Mouse (Mus musculus): Measurements from ENCODE around the gene Rapgef1. TPM values are rescaled to one million over a fixed set of nuclear protein-coding genes. Genes with fewer than 3 reads are reported as not detected.
"Not testable (repeated sequence)": the region's sequence is repeated elsewhere in the genome, so short reads cannot be mapped to it uniquely, and the experiment has no call there.

Rapgef1 gene
- polyA plus RNA-seq, 1 experiment from 2014 or later = 13.8 TPM

DNA sequence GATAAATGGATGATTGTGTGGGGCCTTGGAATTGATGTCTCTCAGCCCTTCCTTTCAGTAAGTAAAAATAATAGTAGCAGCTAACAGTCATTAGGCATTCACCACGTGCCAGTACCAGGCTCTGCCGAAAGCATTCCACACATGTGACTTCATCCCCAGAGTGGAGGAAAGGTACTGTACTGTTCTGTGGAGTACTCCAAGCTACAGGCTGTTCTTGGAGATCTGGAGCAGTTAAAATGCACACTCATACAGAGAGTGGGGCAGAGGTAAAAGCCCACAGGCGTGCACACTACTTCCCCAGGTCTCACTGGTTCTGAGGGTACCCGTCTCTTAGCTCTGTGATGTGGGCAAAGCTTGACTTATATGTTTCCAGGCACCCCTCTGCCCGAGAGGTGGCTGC lies 8.7 kb downstream of the Rapgef1 start:
- WGBS = 67% methylated on average over 5 of the region's 5 CpGs
- Histone ChIP-seq H3K27ac (ENCODE audit: low read length) (no peak overlapping the region), H3K9ac (replicated peaks; ENCODE audit: low read depth, low read length) (no peak overlapping the region), H3K9me3 (ENCODE audit: control insufficient read depth, low read depth, low read length) (no peaks in the 10 kb centered on the region), H3K4me3 (ENCODE audit: low read depth, low read length) (no peak overlapping the region), H3K36me3 (ENCODE audit: control insufficient read depth, insufficient read depth, low read length) (no peaks in the 10 kb centered on the region), H3K4me2 (replicated peaks; ENCODE audit: low read depth, low read length) (no peak overlapping the region), H3K4me1 (ENCODE audit: control insufficient read depth, insufficient read depth, low read length) (peaks cover 11% of the 10 kb centered on the region), H3K27me3 (ENCODE audit: control insufficient read depth, insufficient read depth, low read length) (no peaks in the 10 kb centered on the region)
- ATAC-seq (ENCODE audit: insufficient number of reproducible peaks, insufficient read depth, low FRiP score, low read depth) = no peak

DNA sequence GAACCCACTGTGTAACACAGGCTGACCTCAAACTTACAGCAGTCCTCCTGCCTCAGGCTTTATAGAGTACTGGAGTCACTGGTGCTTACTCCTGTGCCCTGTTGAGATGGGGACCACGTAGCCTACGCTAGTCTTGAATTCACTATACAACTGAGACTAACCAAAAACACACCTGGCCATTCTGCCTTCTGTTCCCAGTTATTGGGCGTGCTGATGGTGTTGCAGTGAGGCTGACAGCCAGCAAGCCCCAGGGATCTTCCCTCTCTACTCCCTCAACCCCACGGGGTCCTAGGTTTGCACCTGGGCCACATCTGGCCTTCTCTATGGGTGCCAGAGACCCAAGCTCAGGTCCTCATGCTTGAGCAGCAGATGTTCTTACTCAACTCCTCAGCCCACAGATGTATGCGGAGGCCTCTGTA lies 9.3 kb downstream of the Rapgef1 start:
- no peak for ATAC-seq (ENCODE audit: insufficient number of reproducible peaks, insufficient read depth, low FRiP score, low read depth)
- H3K36me3 ChIP-seq (ENCODE audit: control insufficient read depth, insufficient read depth, low read length) = no peaks in the 10 kb centered on the region
- no peak overlapping the region for H3K27ac ChIP-seq (ENCODE audit: low read length)
- no peaks in the 10 kb centered on the region for H3K9me3 ChIP-seq (ENCODE audit: control insufficient read depth, low read depth, low read length)
- H3K4me3 ChIP-seq (ENCODE audit: low read depth, low read length) = no peak overlapping the region
- peaks cover 17% of the 10 kb centered on the region for H3K4me1 ChIP-seq (ENCODE audit: control insufficient read depth, insufficient read depth, low read length)
- 74% methylated on average over 5 of the region's 5 CpGs for WGBS
- no peaks in the 10 kb centered on the region for H3K27me3 ChIP-seq (ENCODE audit: control insufficient read depth, insufficient read depth, low read length)
- H3K4me2 ChIP-seq (replicated peaks; ENCODE audit: low read depth, low read length) = no peak overlapping the region
- H3K9ac ChIP-seq (replicated peaks; ENCODE audit: low read depth, low read length) = no peak overlapping the region

DNA sequence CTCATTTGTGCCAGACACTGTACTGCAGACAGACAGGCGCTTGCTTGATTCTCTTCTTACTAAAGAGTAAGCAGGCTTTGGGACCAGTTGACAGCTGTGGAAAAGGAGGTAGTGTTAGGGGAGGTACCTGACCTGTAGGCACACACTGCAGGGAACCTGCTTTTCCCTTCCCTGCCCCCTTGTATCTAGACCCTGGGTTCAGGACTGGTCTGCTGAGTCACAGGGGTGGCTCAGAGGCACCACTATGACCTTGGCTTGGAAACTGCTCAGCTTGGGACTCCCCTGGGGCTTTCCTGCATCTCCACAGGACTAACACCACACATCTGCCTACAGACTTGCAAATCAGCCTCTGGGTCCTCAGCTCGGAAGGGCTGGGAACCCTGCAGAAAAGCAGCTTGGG lies 9.8 kb downstream of the Rapgef1 start:
- H3K27ac ChIP-seq (ENCODE audit: low read length) = no peak overlapping the region
- no peaks in the 10 kb centered on the region for H3K27me3 ChIP-seq (ENCODE audit: control insufficient read depth, insufficient read depth, low read length)

DNA sequence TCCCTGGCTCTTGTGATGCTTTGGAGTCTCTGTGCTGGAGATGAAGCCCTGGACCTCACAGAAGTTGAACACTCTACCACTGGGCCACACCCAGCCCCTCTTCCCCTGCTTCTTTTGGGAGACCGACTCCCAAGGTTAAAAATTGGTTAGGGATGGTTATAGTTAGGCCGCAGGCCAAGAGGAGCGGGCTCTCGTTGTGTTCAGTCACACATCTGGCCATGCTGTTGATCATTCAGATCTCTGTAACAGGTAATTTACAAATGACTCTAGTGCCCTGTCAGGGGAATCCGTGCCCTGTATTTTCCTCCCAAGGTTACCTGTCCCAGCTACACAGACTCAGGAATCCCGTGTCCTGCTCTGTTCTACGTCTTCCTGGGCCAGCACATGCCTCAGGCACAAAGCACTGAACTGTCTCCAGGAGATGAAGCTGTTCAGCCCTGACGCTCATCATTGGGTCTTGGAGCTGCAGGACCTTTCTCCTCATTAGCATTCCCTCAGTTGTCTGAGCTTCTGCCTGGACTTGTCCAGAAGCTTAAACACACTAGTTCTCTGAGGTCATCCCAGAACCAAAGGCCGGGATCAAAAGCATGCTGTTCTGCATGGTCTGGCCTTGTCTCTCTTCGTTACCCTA lies 10.7 kb downstream of the Rapgef1 start:
- Histone ChIP-seq H3K4me1 (ENCODE audit: control insufficient read depth, insufficient read depth, low read length) (peaks cover 13% of the 10 kb centered on the region), H3K4me2 (replicated peaks; ENCODE audit: low read depth, low read length) (no peak overlapping the region), H3K27me3 (ENCODE audit: control insufficient read depth, insufficient read depth, low read length) (no peaks in the 10 kb centered on the region), H3K4me3 (ENCODE audit: low read depth, low read length) (no peak overlapping the region), H3K36me3 (ENCODE audit: control insufficient read depth, insufficient read depth, low read length) (no peaks in the 10 kb centered on the region), H3K9ac (replicated peaks; ENCODE audit: low read depth, low read length) (no peak overlapping the region), H3K9me3 (ENCODE audit: control insufficient read depth, low read depth, low read length) (no peaks in the 10 kb centered on the region), H3K27ac (ENCODE audit: low read length) (no peak overlapping the region)
- 86% methylated on average over 10 of the region's 10 CpGs for WGBS
- ATAC-seq (ENCODE audit: insufficient number of reproducible peaks, insufficient read depth, low FRiP score, low read depth) = no peak

More for the DNA sequence above, 9.8 kb downstream of the Rapgef1 start:
- H3K36me3 ChIP-seq (ENCODE audit: control insufficient read depth, insufficient read depth, low read length) = no peaks in the 10 kb centered on the region
- peaks cover 18% of the 10 kb centered on the region for H3K4me1 ChIP-seq (ENCODE audit: control insufficient read depth, insufficient read depth, low read length)
- no peak overlapping the region for H3K4me3 ChIP-seq (ENCODE audit: low read depth, low read length)
- H3K9ac ChIP-seq (replicated peaks; ENCODE audit: low read depth, low read length) = no peak overlapping the region
- H3K9me3 ChIP-seq (ENCODE audit: control insufficient read depth, low read depth, low read length) = no peaks in the 10 kb centered on the region
- H3K4me2 ChIP-seq (replicated peaks; ENCODE audit: low read depth, low read length) = no peak overlapping the region
- WGBS = 72% methylated on average over 2 of the region's 2 CpGs
- no peak for ATAC-seq (ENCODE audit: insufficient number of reproducible peaks, insufficient read depth, low FRiP score, low read depth)

DNA sequence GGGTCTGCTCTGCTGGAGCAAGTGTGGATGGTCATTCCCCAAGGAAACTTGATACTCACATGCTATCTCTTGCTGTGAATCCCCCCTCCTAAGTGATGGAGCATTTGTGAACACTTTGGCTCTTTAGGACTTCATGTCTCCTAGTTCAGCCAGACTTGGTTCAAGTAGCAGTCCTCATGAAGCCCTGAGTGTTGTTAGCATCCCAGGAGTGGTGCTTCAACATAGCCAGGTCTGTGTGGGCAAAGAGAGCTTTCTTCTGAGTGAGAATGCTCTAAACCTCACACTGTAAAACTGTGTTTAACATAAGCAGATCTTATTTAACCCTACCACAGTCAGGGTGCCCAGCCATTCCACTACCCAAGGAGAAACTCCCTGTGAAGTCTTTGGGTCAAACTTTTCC lies 11.5 kb downstream of the Rapgef1 start:
- Histone ChIP-seq H3K27me3 (ENCODE audit: control insufficient read depth, insufficient read depth, low read length) (no peaks in the 10 kb centered on the region), H3K4me2 (replicated peaks; ENCODE audit: low read depth, low read length) (no peak overlapping the region), H3K4me3 (ENCODE audit: low read depth, low read length) (no peak overlapping the region), H3K9ac (replicated peaks; ENCODE audit: low read depth, low read length) (no peak overlapping the region), H3K9me3 (ENCODE audit: control insufficient read depth, low read depth, low read length) (no peaks in the 10 kb centered on the region), H3K27ac (ENCODE audit: low read length) (no peak overlapping the region), H3K4me1 (ENCODE audit: control insufficient read depth, insufficient read depth, low read length) (peaks cover 13% of the 10 kb centered on the region), H3K36me3 (ENCODE audit: control insufficient read depth, insufficient read depth, low read length) (no peaks in the 10 kb centered on the region)
- ATAC-seq (ENCODE audit: insufficient number of reproducible peaks, insufficient read depth, low FRiP score, low read depth) = no peak

DNA sequence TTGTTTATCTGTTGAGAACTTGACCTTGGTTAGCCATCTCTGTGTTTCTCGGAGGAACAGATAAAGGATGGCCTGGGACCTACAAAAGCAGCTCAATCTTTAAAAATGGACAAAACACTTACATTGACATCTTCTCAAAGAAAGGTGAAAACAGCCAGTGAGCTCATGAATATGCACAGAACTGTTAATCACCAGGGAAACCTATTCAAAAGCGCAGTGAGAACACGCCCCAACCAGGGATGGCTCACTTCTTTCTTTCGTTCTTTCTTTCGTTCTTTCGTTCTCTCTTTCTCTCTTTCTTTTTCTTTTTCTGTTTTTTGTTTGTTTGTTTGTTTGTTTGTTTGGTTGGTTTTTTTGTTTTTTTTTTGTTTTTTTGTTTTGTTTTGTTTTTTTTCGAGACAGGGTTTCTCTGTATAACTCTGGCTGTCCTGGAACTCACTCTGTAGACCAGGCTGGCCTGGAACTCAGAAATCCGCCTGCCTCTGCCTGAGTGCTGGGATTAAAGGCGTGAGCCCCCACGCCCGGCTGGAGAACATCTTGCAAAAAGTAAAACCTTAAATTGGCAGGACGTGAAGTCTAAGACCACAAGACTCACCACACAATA lies 12.1 kb downstream of the Rapgef1 start:
- peaks cover 13% of the 10 kb centered on the region for H3K4me1 ChIP-seq (ENCODE audit: control insufficient read depth, insufficient read depth, low read length)
- 92% methylated on average over 12 of the region's 12 CpGs for WGBS

DNA sequence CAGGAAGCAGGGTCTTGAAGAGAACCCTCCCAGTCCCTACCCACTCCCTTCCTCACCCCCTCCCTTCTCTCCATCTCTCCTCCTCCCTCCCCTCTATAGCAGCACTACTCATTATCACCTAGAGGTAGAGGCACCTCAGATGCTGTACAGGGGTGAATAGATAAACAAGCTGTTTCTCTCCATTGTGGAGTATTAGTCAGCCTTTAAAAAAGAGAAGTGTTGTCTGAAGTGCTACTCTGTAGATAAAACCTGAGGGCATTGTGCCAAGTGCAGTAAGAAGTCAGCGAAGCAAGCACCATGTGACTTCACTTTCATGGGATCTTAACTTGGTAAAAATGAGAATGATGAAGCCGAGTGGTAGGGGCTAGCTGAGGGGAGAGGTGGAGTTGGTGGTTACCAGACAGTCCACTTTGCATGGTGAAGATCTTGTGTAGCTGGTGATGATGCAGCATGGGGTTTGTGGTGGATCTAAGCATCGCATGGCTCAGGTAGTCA lies 12.7 kb downstream of the Rapgef1 start:
- WGBS = 87% methylated on average over 3 of the region's 3 CpGs
- Histone ChIP-seq H3K36me3 (ENCODE audit: control insufficient read depth, insufficient read depth, low read length) (no peaks in the 10 kb centered on the region), H3K4me2 (replicated peaks; ENCODE audit: low read depth, low read length) (no peak overlapping the region), H3K27ac (ENCODE audit: low read length) (no peak overlapping the region), H3K4me3 (ENCODE audit: low read depth, low read length) (no peak overlapping the region), H3K27me3 (ENCODE audit: control insufficient read depth, insufficient read depth, low read length) (no peaks in the 10 kb centered on the region), H3K9ac (replicated peaks; ENCODE audit: low read depth, low read length) (no peak overlapping the region), H3K4me1 (ENCODE audit: control insufficient read depth, insufficient read depth, low read length) (peaks cover 13% of the 10 kb centered on the region), H3K9me3 (ENCODE audit: control insufficient read depth, low read depth, low read length) (no peaks in the 10 kb centered on the region)
- no peak for ATAC-seq (ENCODE audit: insufficient number of reproducible peaks, insufficient read depth, low FRiP score, low read depth)

More for the DNA sequence above, 12.1 kb downstream of the Rapgef1 start:
- H3K4me2 ChIP-seq (replicated peaks; ENCODE audit: low read depth, low read length); ATAC-seq (ENCODE audit: insufficient number of reproducible peaks, insufficient read depth, low FRiP score, low read depth); H3K9me3 ChIP-seq (ENCODE audit: control insufficient read depth, low read depth, low read length); H3K36me3 ChIP-seq (ENCODE audit: control insufficient read depth, insufficient read depth, low read length); H3K9ac ChIP-seq (replicated peaks; ENCODE audit: low read depth, low read length); H3K27ac ChIP-seq (ENCODE audit: low read length); H3K27me3 ChIP-seq (ENCODE audit: control insufficient read depth, insufficient read depth, low read length); H3K4me3 ChIP-seq (ENCODE audit: low read depth, low read length): not testable (repeated sequence)

DNA sequence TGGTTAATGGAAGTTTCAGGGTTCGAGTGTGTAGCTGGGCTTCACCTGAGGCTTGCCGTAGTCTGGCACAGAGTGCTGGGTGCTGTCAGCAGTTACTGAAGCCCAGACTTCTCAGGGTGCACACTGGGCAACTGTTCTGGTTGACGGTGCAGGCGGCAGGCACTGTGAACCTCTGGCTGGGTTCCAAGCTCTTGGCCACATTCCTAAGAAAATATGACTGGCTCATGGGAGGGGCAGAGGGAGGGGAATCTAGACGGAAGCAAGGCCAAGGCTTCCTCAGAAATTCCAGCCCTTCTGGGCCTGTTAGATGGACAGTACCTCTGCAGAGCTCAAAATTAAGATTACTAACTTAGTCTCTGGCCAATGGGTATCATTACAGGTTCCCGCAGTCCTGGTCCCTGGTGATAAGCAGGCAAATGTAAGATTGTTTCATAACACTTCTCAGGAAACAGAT lies 13.6 kb downstream of the Rapgef1 start:
- no peaks in the 10 kb centered on the region for H3K27me3 ChIP-seq (ENCODE audit: control insufficient read depth, insufficient read depth, low read length)
- no peaks in the 10 kb centered on the region for H3K9me3 ChIP-seq (ENCODE audit: control insufficient read depth, low read depth, low read length)
- 32% methylated on average over 6 of the region's 6 CpGs for WGBS
- peaks cover 13% of the 10 kb centered on the region for H3K4me1 ChIP-seq (ENCODE audit: control insufficient read depth, insufficient read depth, low read length)
- no peaks in the 10 kb centered on the region for H3K36me3 ChIP-seq (ENCODE audit: control insufficient read depth, insufficient read depth, low read length)
- H3K4me3 ChIP-seq (ENCODE audit: low read depth, low read length) = no peak overlapping the region
- ATAC-seq (ENCODE audit: insufficient number of reproducible peaks, insufficient read depth, low FRiP score, low read depth) = peak; percentile 54; the same call in 1 of the 2 replicates
- no peak overlapping the region for H3K4me2 ChIP-seq (replicated peaks; ENCODE audit: low read depth, low read length)
- H3K27ac ChIP-seq (ENCODE audit: low read length) = peak overlapping the region; percentile 29; the same call in 1 of the 2 replicates
- no peak overlapping the region for H3K9ac ChIP-seq (replicated peaks; ENCODE audit: low read depth, low read length)
